Mouse (Mus musculus) brain, embryonic 14.5 days (tissue): Measurements from ENCODE around the gene Tars2. TPM values are rescaled to one million over a fixed set of nuclear protein-coding genes. Genes with fewer than 3 reads are reported as not detected.

Experiments used
- DNase-seq: peaks from one replicate; pipeline ENCODE4 v3.0.0-alpha.2; 2011; ENCODE audit warnings: low read depth
- CTCF ChIP-seq: fragments of 200-500 bp; IDR thresholded peaks from 2 replicates; pipeline ENCODE4 v1.5.1; 2012; ENCODE audit warnings: inconsistent platforms, mild to moderate bottlenecking, moderate library complexity, borderline replicate concordance; ENCODE audit not compliant: insufficient read depth, insufficient read length; ENCODE audit errors: extremely low read depth
- POLR2A ChIP-seq: fragments of 200-500 bp; IDR thresholded peaks from 2 replicates; pipeline ENCODE4 v1.6.1; 2012; ENCODE audit warnings: mild to moderate bottlenecking, inconsistent platforms, borderline replicate concordance; ENCODE audit not compliant: poor library complexity, insufficient read depth, insufficient read length, severe bottlenecking; ENCODE audit errors: extremely low read depth
- polyA plus RNA-seq: library from polyadenylated mRNA; depleted of rRNA; stranded (reverse); fragments of >200 nt; gene quantifications from 2 replicates; pipeline ENCODE4 v1.2.3, GENCODE M21; 2012

Tars2 gene
- polyA plus RNA-seq, 1 experiment, result 39.1 TPM

DNA sequence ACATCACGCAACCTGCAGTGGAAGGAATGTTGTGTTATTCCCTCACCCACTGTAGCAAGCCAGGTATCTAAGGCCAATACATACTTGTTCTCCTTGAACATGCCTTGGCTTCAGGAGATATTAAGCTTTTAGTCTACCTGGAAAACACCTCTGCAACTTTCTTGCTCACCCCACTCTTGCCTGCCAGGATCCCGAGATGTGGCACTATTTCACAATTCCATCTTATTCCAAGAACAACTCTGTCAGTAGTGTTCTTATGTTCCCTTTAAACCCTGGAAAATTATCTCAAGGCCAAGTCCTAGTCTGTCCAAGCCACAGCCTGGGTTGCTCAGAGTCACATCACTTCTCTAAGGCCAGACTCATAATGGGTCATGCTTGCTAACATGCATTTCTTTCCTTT lies 3.2 kb downstream of the Tars2 start:
- DNase-seq, result no peak
- TF ChIP-seq POLR2A, result no peak
- TF ChIP-seq CTCF, result no peak

DNA sequence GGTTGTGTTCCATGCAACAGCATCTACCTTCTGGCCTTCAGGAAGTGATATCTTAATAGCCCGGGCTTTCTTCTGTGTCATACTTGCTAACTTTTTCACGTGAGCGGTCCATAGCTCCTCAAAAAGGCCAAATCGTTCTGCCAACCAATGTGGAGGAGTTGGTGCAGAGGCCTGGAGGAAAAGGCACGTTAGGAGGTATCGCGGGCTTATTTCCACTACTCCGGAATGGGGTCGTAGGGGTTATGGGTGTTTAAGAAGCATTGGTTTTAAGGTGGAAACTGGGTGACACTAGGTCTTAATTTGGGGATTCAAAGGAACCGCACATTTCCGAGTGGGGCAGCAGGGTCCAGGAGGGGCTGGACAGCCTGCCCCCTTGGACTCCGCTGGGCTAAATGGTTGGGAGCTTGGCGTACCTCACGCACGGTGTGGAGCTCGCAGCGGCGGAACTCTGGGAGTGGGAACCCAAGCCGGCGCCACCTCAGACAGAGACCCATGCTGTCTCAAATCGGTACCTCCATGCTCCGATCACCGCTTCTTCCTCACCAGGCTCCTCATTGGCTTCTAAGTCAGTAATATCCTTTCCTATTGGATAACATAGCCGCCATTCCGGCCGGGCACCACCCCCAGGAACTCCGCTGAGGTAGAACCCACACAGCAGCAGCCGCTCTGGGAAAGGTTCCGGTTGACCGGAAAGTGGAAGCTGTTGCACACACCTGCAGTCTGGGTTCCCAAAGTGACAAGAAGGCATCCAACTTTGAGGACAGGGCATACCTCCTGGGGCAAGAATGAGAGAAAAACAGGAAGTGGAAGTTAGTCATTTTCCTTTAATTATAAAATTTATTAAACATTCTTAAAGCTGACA lies 5.4 kb downstream of the Tars2 start:
- TF ChIP-seq CTCF, result no peak
- TF ChIP-seq POLR2A, result peak; percentile 48; the same call in 1 of the 2 replicates
- DNase-seq, result peak; percentile 98

DNA sequence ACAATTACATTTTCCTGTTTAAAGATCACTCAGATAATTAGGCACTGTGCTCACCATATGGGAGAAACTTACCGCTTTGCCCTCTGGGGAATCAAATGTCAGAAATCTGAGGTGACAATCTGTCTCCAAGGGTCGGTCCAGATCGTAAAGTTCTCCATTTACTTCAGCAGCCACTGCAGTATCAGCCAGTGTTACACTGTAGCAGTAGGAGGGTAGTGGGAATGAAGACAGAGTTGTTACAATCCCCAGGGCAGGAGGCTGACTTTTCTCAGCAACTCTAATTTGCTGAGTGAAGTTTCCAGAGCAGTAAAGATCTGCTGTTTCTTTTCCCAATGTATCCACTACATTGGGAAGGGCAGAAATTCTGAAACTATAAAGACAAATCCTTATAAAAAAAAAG lies 7.1 kb downstream of the Tars2 start:
- DNase-seq, result no peak
- TF ChIP-seq CTCF (no peak), POLR2A (no peak)

DNA sequence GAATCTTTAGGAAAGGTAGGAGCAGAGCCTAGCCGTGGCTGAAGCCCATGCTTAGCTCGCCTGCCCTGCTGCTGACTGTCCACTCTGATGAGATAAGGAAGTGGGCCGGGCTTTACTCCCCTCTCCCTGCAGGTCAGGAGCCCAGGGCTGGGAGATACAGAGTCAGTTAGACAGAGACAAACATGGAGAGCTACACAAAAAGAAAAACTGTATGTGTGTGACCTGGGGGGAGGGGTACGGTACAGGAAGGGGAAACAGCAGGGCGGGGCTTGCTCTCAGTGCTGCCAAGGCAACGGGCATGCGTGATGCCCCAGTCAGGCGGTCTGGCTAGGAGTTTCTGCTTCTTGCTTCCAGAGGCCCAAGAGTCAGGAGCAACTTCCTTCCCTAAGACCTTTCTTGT lies 19.6 kb downstream of the Tars2 start:
- no peak for TF ChIP-seq POLR2A
- TF ChIP-seq CTCF, result no peak
- no peak for DNase-seq

DNA sequence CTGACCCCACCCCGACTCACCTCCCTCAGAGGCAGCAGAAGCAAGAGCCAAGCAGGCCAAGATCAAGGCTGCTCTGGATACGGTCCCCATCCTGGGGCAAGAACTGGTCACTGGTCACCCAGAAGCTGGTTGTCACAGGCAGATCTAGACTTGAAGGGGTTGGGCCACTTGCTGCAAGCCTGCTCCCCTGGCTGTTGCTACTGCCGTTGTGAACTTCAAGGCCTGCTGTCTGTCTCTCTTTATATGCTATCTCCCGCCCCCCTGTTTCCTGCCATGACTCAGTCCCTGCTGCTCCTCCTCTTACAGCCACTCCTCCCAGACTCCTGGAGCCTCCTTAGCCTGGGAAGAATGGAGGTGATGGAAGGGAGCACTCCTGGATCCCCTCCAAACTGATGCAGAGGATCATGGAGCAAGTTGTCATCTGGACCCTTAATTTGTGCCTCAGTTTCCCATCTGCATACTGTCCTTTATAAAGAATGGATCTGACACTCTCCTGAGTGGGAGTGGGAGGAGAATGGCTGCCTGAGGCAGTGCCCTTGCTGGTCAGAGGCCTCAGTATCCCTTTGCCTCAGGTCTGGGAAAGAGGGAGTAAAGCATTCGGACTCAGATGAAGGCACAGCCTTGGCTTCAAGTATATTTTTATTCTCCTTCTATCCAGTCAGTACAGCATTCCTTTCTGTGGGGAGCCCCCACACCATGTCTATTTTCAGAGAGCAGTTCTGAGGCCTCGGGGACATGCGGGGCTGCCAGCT lies 20.5 kb downstream of the Tars2 start, which contains the start of gene Ecm1:
TSS of gene Ecm1 (minus strand) at position 217 of the 752 bp plus-strand sequence.
- TF ChIP-seq CTCF (no peak), POLR2A (no peak)
- peak; percentile 5 for DNase-seq

DNA sequence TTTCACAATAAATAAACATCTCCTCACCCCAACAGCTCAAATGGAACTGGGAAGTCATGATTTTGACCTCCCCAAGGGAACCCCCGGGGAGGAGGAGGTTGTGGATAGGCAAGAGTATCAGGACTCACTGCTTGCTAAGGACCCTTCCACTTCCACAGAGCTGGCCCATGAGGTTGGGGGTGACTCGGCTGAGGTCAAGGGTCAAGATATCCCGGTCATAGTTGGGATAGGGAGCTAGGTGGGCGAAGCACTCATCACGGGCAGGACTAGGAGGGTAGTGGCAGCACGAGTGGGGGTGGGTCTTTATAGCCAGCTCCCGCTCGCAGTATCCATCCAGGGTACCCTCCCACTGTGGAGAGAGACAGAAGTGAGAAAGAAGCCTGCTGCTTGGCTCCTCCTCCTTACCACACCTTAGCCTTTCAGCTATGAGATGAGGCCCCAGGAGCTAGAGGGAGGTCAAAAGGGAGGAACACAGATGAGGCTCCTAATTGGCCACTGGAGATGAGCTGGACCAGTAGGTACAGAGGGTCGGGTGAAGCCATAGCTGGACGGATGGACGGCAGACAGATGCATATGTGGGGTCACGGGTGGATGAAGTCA lies 24.8 kb downstream of the Tars2 start:
- TF ChIP-seq CTCF, result no peak
- no peak for TF ChIP-seq POLR2A
- DNase-seq, result no peak

DNA sequence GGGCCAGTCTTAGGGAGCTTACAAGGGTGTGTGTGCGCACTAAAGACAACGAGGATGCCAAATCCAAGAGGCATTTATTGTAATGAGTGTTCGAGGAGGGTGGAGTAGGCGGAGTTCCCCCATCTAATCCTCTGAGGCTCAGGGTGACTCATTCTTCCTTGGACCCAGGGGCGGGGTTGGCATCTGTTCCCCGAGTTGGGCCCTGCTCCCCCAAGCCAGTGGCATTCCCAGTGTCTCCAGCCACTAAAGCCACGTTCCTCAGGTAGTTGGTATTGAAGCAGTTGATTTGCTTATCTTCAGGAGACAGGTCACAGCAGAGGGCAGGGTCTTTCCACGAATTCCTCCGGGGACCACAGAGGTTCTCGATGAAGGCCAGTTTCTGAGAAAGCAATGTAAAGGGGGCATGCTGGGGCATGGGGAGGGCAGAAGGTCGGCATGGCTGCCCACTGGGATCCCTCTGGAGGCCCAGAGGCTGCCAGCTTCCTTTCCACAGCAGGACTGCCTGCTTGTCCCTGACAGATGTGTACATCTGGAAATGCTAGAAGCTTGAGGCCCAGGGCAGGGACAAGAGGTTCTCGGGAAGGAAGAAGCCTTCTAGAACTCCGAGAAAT lies 25.8 kb downstream of the Tars2 start:
- TF ChIP-seq POLR2A (no peak), CTCF (no peak)
- no peak for DNase-seq

DNA sequence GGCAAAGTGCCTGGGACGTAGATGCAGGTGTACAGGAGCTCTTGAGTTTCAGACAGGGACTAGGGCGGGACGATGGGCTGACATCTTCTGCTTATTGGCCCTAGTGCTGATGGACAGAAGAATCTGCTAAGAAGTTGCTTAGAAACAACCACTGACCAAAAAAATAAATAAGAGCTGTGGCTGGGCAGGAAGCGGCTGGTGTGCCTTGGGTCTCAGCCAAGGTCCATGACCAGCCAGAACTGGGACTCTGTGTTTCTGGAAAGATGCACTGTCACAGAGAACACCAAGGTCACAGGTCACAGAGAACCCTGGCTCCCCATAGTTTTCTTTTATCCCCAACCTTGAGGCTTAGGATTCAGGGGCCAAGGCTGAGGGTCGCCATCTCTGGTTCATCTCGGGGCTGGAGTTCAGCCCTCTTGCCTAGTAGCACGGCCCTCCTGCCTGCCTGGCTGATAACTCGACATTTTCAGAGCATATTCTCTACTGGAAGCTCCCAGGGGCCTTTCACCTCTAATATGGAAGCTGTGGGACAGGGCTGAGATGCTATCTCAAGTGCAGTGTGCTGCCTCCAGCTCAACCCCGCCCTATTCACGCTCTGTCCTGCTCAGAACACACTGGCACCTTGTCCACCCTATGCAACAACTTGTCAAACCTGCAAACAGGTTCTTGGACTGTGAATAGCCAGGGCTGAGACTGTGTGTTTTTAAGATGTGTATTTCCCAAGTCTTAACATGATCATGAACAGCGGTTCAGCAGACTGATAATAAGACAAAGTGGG lies 27.1 kb downstream of the Tars2 start:
- DNase-seq, result no peak
- TF ChIP-seq POLR2A, result no peak

DNA sequence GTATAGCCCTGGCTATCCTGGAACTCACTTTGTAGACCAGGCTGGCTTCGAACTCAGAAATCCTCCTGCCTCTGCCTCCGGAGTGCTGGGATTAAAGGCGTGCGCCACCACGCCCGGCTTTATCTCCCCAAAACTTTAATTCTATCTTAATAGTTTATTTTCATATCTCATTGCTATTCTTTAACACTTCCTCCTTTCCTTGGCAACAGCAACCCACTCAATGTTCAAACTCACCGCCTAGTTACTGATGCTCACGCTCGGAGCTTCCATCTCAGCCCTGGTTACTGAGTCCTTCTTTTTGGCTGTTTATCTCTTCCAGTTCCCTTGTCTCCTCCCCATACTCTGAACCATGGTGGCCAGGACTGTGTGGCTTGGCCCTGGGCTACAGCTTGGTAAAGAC lies 27.7 kb downstream of the Tars2 start:
- DNase-seq, result no peak
- TF ChIP-seq CTCF (no peak), POLR2A (no peak)

DNA sequence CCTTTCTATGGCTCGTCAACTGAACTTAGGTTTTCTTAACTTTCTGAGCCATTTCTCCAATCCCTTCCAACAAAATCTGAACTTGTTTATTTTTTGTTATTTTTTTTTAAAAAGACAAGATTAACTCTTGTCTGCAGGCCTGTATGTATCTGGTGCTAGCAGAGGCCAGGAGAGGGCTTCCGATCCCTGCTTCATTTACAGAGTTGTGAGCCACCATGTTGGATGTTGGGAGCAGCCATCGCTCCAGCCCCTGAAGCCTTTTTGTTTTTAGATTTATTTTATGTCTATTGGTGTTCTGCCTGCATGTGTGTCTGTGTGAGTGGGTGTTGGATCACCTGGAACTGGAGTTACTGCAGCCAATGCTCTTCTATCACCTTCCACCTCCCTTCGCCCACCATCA lies 28.2 kb downstream of the Tars2 start:
- no peak for DNase-seq
- no peak for TF ChIP-seq CTCF
- TF ChIP-seq POLR2A, result no peak
